Mouse (Mus musculus): ENCODE data around the gene Pik3r1. TPM values are rescaled to one million over a fixed set of nuclear protein-coding genes. Genes with fewer than 3 reads are reported as not detected.

Gene Pik3r1
- polyA plus RNA-seq, 1 experiment from 2014 or later: 24.9 TPM

- Histone ChIP-seq H3K27ac (ENCODE audit: low read length) (no peak overlapping the region), H3K36me3 (ENCODE audit: control insufficient read depth, insufficient read depth) (no peaks in the 10 kb centered on the region)
- WGBS: 94% methylated on average over 3 of the region's 3 CpGs
These were observed 39.7 kb downstream of the Pik3r1 start for GRCm38 (mm10) chr13:101728300-101728699.

GRCm38 (mm10) chr13:101727837-101728236 is 40.2 kb downstream of the Pik3r1 start:
- H3K9me3 ChIP-seq (replicated peaks; ENCODE audit: control insufficient read depth, low read length): no peaks in the 10 kb centered on the region
- 75% methylated on average over 5 of the region's 5 CpGs for WGBS
- no peaks in the 10 kb centered on the region for H3K27me3 ChIP-seq (ENCODE audit: control insufficient read depth, insufficient read depth, low read length)
- no peak for ATAC-seq (replicated peaks; ENCODE audit: extremely low read depth, insufficient read depth, low FRiP score)
- no peak overlapping the region for H3K27ac ChIP-seq (ENCODE audit: low read length)
- H3K4me1 ChIP-seq (ENCODE audit: control insufficient read depth, insufficient read depth, low read length): peaks cover 24% of the 10 kb centered on the region
- no peaks in the 10 kb centered on the region for H3K36me3 ChIP-seq (ENCODE audit: control insufficient read depth, insufficient read depth)
- H3K4me2 ChIP-seq (ENCODE audit: low read depth, low read length): no peak overlapping the region
- H3K9ac ChIP-seq (ENCODE audit: low read length): no peak overlapping the region
- no peak overlapping the region for H3K4me3 ChIP-seq (ENCODE audit: low read length)

More at GRCm38 (mm10) chr13:101728300-101728699, 39.7 kb downstream of the Pik3r1 start:
- Histone ChIP-seq H3K27me3 (ENCODE audit: control insufficient read depth, insufficient read depth, low read length) (no peaks in the 10 kb centered on the region), H3K4me3 (ENCODE audit: low read length) (no peak overlapping the region), H3K9ac (ENCODE audit: low read length) (no peak overlapping the region), H3K4me1 (ENCODE audit: control insufficient read depth, insufficient read depth, low read length) (peaks cover 28% of the 10 kb centered on the region), H3K9me3 (replicated peaks; ENCODE audit: control insufficient read depth, low read length) (no peaks in the 10 kb centered on the region), H3K4me2 (ENCODE audit: low read depth, low read length) (no peak overlapping the region)
- no peak for ATAC-seq (replicated peaks; ENCODE audit: extremely low read depth, insufficient read depth, low FRiP score)

- no peak overlapping the region for H3K4me3 ChIP-seq (ENCODE audit: low read length)
- H3K9ac ChIP-seq (ENCODE audit: low read length): no peak overlapping the region
- H3K9me3 ChIP-seq (replicated peaks; ENCODE audit: control insufficient read depth, low read length): no peaks in the 10 kb centered on the region
- peaks cover 21% of the 10 kb centered on the region for H3K4me1 ChIP-seq (ENCODE audit: control insufficient read depth, insufficient read depth, low read length)
- no peak for ATAC-seq (replicated peaks; ENCODE audit: extremely low read depth, insufficient read depth, low FRiP score)
- no peaks in the 10 kb centered on the region for H3K27me3 ChIP-seq (ENCODE audit: control insufficient read depth, insufficient read depth, low read length)
- H3K27ac ChIP-seq (ENCODE audit: low read length): no peak overlapping the region
- H3K36me3 ChIP-seq (ENCODE audit: control insufficient read depth, insufficient read depth): no peaks in the 10 kb centered on the region
- H3K4me2 ChIP-seq (ENCODE audit: low read depth, low read length): no peak overlapping the region
- 77% methylated on average over 3 of the region's 3 CpGs for WGBS
These were observed 41.1 kb downstream of the Pik3r1 start for GRCm38 (mm10) chr13:101726922-101727321.

GRCm38 (mm10) chr13:101721901-101722595 is 46.0 kb downstream of the Pik3r1 start:
- peaks cover 31% of the 10 kb centered on the region for H3K4me1 ChIP-seq (ENCODE audit: control insufficient read depth, insufficient read depth, low read length)
- H3K9me3 ChIP-seq (replicated peaks; ENCODE audit: control insufficient read depth, low read length): no peaks in the 10 kb centered on the region
- no peaks in the 10 kb centered on the region for H3K36me3 ChIP-seq (ENCODE audit: control insufficient read depth, insufficient read depth)
- WGBS: 85% methylated on average over 9 of the region's 9 CpGs
- no peak overlapping the region for H3K9ac ChIP-seq (ENCODE audit: low read length)
- H3K27me3 ChIP-seq (ENCODE audit: control insufficient read depth, insufficient read depth, low read length): no peaks in the 10 kb centered on the region
- no peak overlapping the region for H3K27ac ChIP-seq (ENCODE audit: low read length)
- ATAC-seq (replicated peaks; ENCODE audit: extremely low read depth, insufficient read depth, low FRiP score): no peak
- no peak overlapping the region for H3K4me2 ChIP-seq (ENCODE audit: low read depth, low read length)
- no peak overlapping the region for H3K4me3 ChIP-seq (ENCODE audit: low read length)

GRCm38 (mm10) chr13:101721154-101721553 is 46.9 kb downstream of the Pik3r1 start:
- Histone ChIP-seq H3K9me3 (replicated peaks; ENCODE audit: control insufficient read depth, low read length) (no peaks in the 10 kb centered on the region), H3K4me2 (ENCODE audit: low read depth, low read length) (no peak overlapping the region), H3K27ac (ENCODE audit: low read length) (no peak overlapping the region), H3K36me3 (ENCODE audit: control insufficient read depth, insufficient read depth) (no peaks in the 10 kb centered on the region), H3K9ac (ENCODE audit: low read length) (no peak overlapping the region), H3K27me3 (ENCODE audit: control insufficient read depth, insufficient read depth, low read length) (no peaks in the 10 kb centered on the region), H3K4me1 (ENCODE audit: control insufficient read depth, insufficient read depth, low read length) (peaks cover 32% of the 10 kb centered on the region), H3K4me3 (ENCODE audit: low read length) (no peak overlapping the region)
- ATAC-seq (replicated peaks; ENCODE audit: extremely low read depth, insufficient read depth, low FRiP score): no peak
- WGBS: 84% methylated on average over 1 of the region's 2 CpGs

GRCm38 (mm10) chr13:101719312-101719870 is 48.6 kb downstream of the Pik3r1 start:
- Histone ChIP-seq H3K4me1 (ENCODE audit: control insufficient read depth, insufficient read depth, low read length) (peaks cover 32% of the 10 kb centered on the region), H3K36me3 (ENCODE audit: control insufficient read depth, insufficient read depth) (no peaks in the 10 kb centered on the region), H3K4me3 (ENCODE audit: low read length) (peak overlapping the region; percentile 5), H3K9ac (ENCODE audit: low read length) (no peak overlapping the region), H3K4me2 (ENCODE audit: low read depth, low read length) (peak overlapping the region; percentile 52), H3K9me3 (replicated peaks; ENCODE audit: control insufficient read depth, low read length) (no peaks in the 10 kb centered on the region), H3K27ac (ENCODE audit: low read length) (peak overlapping the region; percentile 81), H3K27me3 (ENCODE audit: control insufficient read depth, insufficient read depth, low read length) (no peaks in the 10 kb centered on the region)
- peak; percentile 47; the same call in 1 of the 2 replicates for ATAC-seq (replicated peaks; ENCODE audit: extremely low read depth, insufficient read depth, low FRiP score)
- WGBS: 5% methylated on average over 11 of the region's 11 CpGs

- Histone ChIP-seq H3K27ac (ENCODE audit: low read length) (peak overlapping the region; percentile 81), H3K4me1 (ENCODE audit: control insufficient read depth, insufficient read depth, low read length) (peaks cover 32% of the 10 kb centered on the region), H3K4me2 (ENCODE audit: low read depth, low read length) (peak overlapping the region; percentile 52), H3K27me3 (ENCODE audit: control insufficient read depth, insufficient read depth, low read length) (no peaks in the 10 kb centered on the region), H3K36me3 (ENCODE audit: control insufficient read depth, insufficient read depth) (peaks cover 2% of the 10 kb centered on the region; the same call in 1 of the 2 replicates), H3K9me3 (replicated peaks; ENCODE audit: control insufficient read depth, low read length) (0 out of 2 replicates have a peak, but pooled peaks cover 2% of the 10 kb centered on the region), H3K4me3 (ENCODE audit: low read length) (no peak overlapping the region), H3K9ac (ENCODE audit: low read length) (no peak overlapping the region)
- 66% methylated on average over 7 of the region's 7 CpGs for WGBS
- ATAC-seq (replicated peaks; ENCODE audit: extremely low read depth, insufficient read depth, low FRiP score): no peak
These were observed 49.3 kb downstream of the Pik3r1 start for GRCm38 (mm10) chr13:101718744-101719143.

- Histone ChIP-seq H3K27me3 (ENCODE audit: control insufficient read depth, insufficient read depth, low read length) (no peaks in the 10 kb centered on the region), H3K4me1 (ENCODE audit: control insufficient read depth, insufficient read depth, low read length) (peaks cover 32% of the 10 kb centered on the region), H3K9me3 (replicated peaks; ENCODE audit: control insufficient read depth, low read length) (0 out of 2 replicates have a peak, but pooled peaks cover 2% of the 10 kb centered on the region), H3K9ac (ENCODE audit: low read length) (no peak overlapping the region), H3K36me3 (ENCODE audit: control insufficient read depth, insufficient read depth) (peaks cover 2% of the 10 kb centered on the region; the same call in 1 of the 2 replicates), H3K4me3 (ENCODE audit: low read length) (no peak overlapping the region), H3K27ac (ENCODE audit: low read length) (peak overlapping the region; percentile 82), H3K4me2 (ENCODE audit: low read depth, low read length) (peak overlapping the region; percentile 21; the same call in 1 of the 2 replicates)
- peak; percentile 46; the same call in 1 of the 2 replicates for ATAC-seq (replicated peaks; ENCODE audit: extremely low read depth, insufficient read depth, low FRiP score)
- 47% methylated on average over 6 of the region's 6 CpGs for WGBS
These were observed 50.2 kb downstream of the Pik3r1 start for GRCm38 (mm10) chr13:101717836-101718235.

- WGBS: 76% methylated on average over 12 of the region's 12 CpGs
- Histone ChIP-seq H3K9me3 (replicated peaks; ENCODE audit: control insufficient read depth, low read length) (0 out of 2 replicates have a peak, but pooled peaks cover 2% of the 10 kb centered on the region), H3K4me3 (ENCODE audit: low read length) (no peak overlapping the region), H3K4me1 (ENCODE audit: control insufficient read depth, insufficient read depth, low read length) (peaks cover 24% of the 10 kb centered on the region), H3K27ac (ENCODE audit: low read length) (0 out of 2 replicates have a peak overlapping the region, but pooled peaks have one; percentile 1), H3K4me2 (ENCODE audit: low read depth, low read length) (no peak overlapping the region), H3K36me3 (ENCODE audit: control insufficient read depth, insufficient read depth) (peaks cover 6% of the 10 kb centered on the region; the same call in 1 of the 2 replicates), H3K27me3 (ENCODE audit: control insufficient read depth, insufficient read depth, low read length) (no peaks in the 10 kb centered on the region), H3K9ac (ENCODE audit: low read length) (no peak overlapping the region)
- no peak for ATAC-seq (replicated peaks; ENCODE audit: extremely low read depth, insufficient read depth, low FRiP score)
These were observed 54.5 kb downstream of the Pik3r1 start for GRCm38 (mm10) chr13:101713429-101714088.

Measured in heart, embryonic 16.5 days (tissue).